Mouse (Mus musculus): ENCODE data around the gene Myt1l.

Gene Myt1l

DNA sequence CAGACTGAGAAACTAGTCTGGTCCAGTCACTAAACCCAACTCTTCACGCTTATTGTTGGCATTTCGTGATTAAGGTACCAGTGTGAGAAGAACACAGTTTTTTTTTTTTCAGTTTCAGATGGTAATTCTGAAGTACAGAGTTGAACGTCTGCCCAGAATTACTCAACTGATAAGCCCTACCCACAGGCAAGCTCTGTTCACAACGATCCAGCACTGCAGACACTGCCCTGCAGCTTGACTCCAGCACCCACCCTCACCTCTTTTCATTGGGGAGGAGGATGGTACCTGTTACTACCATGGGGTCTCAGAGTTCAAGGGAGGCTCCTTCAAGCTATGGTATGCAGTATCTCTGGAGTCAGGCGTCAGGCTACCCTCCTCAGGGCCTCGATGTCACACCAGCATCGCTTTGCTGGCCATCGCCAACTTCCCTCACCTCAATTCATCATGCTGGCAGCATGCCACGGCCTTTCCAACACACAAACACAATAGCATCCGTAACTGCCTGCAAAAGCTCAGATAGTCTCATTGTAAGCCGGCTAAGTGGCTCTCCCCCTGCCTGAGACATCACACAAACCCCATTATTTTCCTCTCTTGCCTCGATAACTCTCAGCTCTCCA lies 281.5 kb downstream of the Myt1l start:
- DNase-seq (ENCODE audit: low read depth in 2 of 2, low spot score in 2 of 2) = no peak

DNA sequence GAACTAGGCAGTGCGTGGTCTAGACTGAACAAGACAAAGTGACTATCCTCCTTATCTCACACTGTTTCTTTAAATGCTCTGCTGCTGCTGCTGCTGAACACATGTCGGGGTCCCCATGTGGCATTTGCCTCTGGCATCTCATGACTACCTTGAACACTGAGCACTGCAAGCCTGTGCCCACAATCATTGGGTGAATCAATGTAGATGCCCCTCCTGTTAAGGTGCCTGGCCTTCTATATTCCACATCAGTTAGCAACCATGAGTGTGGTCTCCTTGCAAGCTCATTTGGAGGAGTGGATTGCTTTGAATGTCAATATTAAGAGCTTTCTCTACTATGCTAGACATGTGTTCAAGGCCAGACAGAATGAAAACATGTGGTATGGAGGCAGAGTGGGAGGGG lies 287.3 kb downstream of the Myt1l start:
- no peak for DNase-seq (ENCODE audit: low read depth in 2 of 2, low spot score in 2 of 2)

GRCm38 (mm10) chr12:29816130-29816529 lies 287.9 kb downstream of the Myt1l start:
- no peak for DNase-seq (ENCODE audit: low read depth in 2 of 2, low spot score in 2 of 2)

DNA sequence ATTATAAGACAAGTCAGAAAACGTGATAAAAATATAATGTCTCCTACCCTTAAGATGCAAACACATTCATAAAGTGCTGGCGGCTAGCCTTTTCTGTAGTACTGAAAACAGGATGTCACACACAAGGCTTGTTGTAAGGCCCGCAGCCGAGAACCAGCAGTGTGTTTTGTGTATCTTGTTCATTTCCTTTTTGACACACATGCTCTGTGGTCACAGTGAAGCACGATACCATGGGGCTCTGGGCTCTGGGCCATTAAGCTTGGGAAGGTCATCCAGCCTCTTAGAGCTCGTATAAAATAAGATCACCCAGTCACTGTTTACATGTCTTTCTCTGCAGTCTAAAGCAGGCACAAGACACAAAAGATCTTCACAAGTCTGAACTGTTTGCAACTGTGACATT lies 288.6 kb downstream of the Myt1l start:
- no peak for DNase-seq (ENCODE audit: low read depth in 2 of 2, low spot score in 2 of 2)

DNA sequence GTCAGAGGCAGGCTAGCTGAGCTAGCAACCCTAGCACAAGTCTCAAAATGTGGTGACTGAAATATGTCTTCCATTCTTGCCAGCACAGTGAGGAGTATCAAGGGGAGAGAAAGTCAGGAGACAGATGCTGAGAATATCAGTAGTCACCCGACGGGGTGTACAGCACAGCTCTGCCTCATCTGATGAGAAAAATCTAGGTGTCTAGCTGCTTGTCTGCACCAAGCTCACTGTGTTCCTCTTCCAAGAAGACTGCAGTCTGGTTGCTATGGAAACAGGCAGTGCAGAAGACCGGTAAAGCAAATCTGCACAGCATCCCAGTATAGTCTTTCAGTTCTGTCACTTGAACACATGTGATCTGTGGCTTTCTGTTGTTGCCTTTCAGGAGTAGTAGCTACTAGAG lies 294.0 kb downstream of the Myt1l start:
- no peak for DNase-seq (ENCODE audit: low read depth in 2 of 2, low spot score in 2 of 2)

DNA sequence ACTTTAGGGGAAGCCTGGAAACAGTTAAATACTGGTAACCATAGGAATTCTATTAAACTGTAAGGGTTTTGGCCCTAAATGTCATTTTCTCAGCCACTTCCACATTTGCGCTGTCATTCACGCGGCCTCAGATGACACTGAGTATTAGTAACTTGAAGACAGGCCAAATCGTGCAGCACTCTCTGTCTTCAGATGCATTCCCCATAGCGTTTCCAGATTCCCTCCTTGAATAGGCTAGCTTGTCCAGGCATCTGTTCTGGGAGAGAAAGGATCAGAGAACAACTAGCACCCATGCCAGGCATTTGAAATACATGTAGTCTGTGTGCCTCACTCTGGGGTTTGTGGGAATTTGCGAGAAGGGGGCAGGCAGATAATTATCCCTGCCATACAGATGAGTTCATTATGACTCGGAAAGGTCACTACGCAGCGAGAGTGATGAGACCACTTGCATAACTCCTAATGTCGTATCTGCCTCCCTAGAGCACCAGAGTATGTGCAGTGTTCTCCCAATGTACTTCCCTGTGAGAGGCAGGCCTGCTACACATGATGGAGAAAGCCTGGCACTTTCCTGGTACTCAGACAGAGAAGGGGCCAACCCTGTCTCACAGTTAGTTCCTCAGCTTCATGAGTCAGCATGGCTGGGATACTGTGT lies 295.7 kb downstream of the Myt1l start:
- no peak for DNase-seq (ENCODE audit: low read depth in 2 of 2, low spot score in 2 of 2)

DNA sequence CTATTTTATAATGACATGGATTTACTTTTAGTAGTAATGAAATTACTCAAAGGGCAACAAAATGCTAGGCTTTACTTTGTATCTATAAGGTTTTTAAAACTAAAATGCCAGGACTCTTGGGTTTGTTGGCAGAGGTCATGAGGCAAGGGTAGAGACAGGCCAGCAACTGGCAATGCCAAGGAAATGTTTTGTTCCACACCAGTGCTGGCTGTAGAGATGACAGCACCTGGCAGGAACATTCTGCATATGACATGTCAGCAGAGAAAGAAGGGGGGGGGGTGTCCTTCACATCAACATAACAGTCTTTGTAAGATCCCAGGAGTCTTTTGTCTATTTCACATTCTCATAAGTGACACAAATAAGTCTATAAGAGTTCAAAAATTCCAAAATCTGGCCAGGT lies 302.4 kb downstream of the Myt1l start:
- DNase-seq (ENCODE audit: low read depth in 2 of 2, low spot score in 2 of 2) = no peak

DNA sequence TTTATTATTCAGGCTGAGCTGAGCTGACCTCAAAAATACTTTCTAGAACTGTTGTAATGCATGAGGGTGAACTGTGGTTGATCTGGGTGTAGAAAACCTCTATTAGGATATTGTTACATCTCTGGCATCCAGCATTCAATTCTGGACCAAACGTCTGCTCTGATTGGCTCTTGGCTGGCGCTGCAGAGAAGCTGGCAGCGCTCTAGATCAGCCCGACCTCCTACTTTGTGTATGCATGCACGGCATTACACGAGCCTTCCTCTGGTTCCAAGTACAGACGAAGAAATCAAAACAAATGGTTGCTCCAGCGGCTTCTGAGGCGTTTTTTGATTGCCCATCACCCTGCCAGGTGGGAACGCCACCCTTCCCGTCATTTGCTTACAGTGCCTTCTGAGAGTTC lies 303.2 kb downstream of the Myt1l start:
- DNase-seq (ENCODE audit: low read depth in 2 of 2, low spot score in 2 of 2) = no peak

- DNase-seq (ENCODE audit: low read depth in 2 of 2, low spot score in 2 of 2) = no peak
Observed at GRCm38 (mm10) chr12:29837301-29837791, 309.2 kb downstream of the Myt1l start.

- no peak for DNase-seq (ENCODE audit: low read depth in 2 of 2, low spot score in 2 of 2)
Observed at GRCm38 (mm10) chr12:29838421-29838820, 310.2 kb downstream of the Myt1l start.

DNA sequence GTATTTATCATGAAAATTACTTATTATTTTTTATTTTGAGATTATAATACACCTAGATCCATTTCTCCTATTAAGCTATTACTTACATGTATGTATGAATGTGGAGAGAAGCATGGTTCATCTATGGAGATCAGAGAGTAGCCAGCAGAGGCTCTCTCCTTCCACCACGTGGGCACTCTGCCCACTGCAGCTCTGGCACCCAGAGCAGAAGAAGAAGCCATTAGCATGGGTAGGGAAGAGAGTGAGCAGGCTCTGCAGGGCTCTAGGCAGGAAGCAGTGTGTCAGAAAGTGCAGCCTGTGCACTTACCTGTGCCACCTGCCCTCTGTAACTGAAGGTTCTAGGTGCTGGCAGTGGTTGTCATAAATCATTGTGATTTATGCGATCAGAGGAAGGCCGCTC lies 321.8 kb downstream of the Myt1l start:
- no peak for DNase-seq (ENCODE audit: low read depth in 2 of 2, low spot score in 2 of 2)

DNA sequence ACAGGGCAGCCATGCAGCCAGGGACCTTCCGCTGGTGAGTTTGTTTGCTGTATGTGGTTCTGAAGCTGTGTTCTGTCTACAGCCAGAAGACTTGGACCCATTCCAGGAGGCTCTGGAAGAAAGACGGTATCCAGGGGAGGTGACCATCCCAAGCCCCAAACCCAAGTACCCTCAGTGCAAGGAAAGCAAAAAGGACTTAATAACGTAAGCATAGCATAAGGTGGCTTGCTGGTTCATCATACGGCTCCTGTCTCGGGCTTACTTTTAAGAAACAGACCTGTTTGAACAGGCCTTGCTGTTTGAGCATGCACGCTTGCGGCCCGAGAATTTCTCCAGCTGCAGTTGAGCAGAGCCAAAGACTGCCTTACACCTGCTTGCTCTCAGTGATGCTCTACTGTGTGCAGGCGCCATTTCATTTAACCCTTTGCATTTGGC lies 326.0 kb downstream of the Myt1l start:
- DNase-seq (ENCODE audit: low read depth in 2 of 2, low spot score in 2 of 2) = no peak

GRCm38 (mm10) chr12:29855007-29855406 lies 326.8 kb downstream of the Myt1l start:
- no peak for DNase-seq (ENCODE audit: low read depth in 2 of 2, low spot score in 2 of 2)

- DNase-seq (ENCODE audit: low read depth in 2 of 2, low spot score in 2 of 2) = no peak
Observed at GRCm38 (mm10) chr12:29860986-29861385, 332.8 kb downstream of the Myt1l start.

GRCm38 (mm10) chr12:29868295-29868694 lies 340.1 kb downstream of the Myt1l start:
- DNase-seq (ENCODE audit: low read depth in 2 of 2, low spot score in 2 of 2) = no peak

- no peak for DNase-seq (ENCODE audit: low read depth in 2 of 2, low spot score in 2 of 2)
Observed at GRCm38 (mm10) chr12:29868781-29869180, 340.6 kb downstream of the Myt1l start.

DNA sequence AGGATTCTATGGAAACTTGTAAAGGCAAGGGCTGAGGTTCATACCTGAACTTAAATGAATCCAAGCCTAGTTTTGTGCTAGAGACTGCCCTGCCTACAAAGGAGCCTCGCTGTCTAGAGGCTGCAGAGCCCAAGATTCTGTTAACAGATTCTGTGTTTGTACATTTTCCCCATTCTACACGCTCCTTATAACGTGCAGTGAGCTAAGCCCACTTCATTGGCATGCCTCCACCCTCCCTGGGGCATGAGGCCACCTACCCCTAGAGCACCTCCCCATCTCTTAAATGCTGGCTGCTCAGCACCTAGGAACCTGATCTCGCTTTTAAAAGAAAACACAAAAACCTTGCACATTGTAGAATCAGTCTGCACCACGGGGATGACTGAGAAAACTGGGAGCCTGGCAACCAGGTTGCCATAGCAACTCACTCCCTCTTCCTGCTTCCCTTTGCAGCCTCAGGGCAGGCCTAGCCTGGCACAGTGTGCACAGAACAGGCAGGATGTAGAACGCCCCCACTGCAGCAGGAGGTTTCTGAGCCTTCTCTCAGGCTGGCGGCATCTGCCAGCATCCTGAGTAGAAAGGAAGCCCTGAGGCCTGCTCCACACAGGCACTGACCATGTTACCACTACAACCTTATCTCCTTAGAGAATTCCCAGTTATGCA lies 344.1 kb downstream of the Myt1l start:
- DNase-seq (ENCODE audit: low read depth in 2 of 2, low spot score in 2 of 2) = no peak

GRCm38 (mm10) chr12:29873281-29873772 lies 345.1 kb downstream of the Myt1l start:
- no peak for DNase-seq (ENCODE audit: low read depth in 2 of 2, low spot score in 2 of 2)

- DNase-seq (ENCODE audit: low read depth in 2 of 2, low spot score in 2 of 2) = no peak
Observed at GRCm38 (mm10) chr12:29877977-29878376, 349.8 kb downstream of the Myt1l start.

GRCm38 (mm10) chr12:29882871-29883617 lies 354.9 kb downstream of the Myt1l start:
- no peak for DNase-seq (ENCODE audit: low read depth in 2 of 2, low spot score in 2 of 2)

GRCm38 (mm10) chr12:29884376-29884775 lies 356.2 kb downstream of the Myt1l start:
- no peak for DNase-seq (ENCODE audit: low read depth in 2 of 2, low spot score in 2 of 2)
